In the genomic region with DNA sequence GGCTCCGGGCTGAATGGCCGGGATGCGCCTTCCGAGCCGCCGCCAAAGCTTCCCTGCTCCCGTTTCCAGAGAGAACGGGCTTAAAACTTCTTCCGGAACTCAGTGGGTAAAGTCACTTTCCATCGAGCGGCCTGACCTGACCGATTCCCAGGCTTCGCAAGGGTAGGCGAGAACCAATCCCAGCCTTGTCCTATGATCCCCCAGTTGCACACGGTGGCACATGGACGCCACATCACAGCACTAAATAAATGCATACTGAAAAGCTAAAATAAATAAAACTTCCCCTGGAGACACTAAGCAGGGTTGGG, we compare ENCODE assay signal across 8 mouse cellular contexts. TPM values are rescaled to one million over a fixed set of nuclear protein-coding genes. Genes with fewer than 3 reads are reported as not detected.
A peak's percentile ranks its signal among the peaks of the same experiment; 100 is the strongest.
DNase-seq lines count a peak whose midpoint lies in the region; ATAC-seq and TF ChIP-seq lines count a peak whose summit lies in the region.

No protein-coding gene starts in this region.

- peak overlapping the region; percentile 93 for H3K4me3 ChIP-seq in layer of hippocampus, adult 2 months
- peak overlapping the region; percentile 99 for H3K4me3 ChIP-seq in hindbrain, embryonic 15.5 days
- peak overlapping the region; percentile 41 for H3K4me3 ChIP-seq in myocyte

- H3K36me3 ChIP-seq in hindbrain, embryonic 15.5 days: peaks cover 13% of the 10 kb centered on the region
- H3K36me3 ChIP-seq in myocyte (ENCODE audit: control insufficient read depth, insufficient read depth): peaks cover 21% of the 10 kb centered on the region

- peaks cover 24% of the 10 kb centered on the region for H3K79me2 ChIP-seq in myocyte (ENCODE audit: control insufficient read depth, insufficient read depth)

- no peak for ATAC-seq in hindbrain, embryonic 15.5 days (ENCODE audit: low FRiP score, low read depth)

- no peak for DNase-seq in layer of hippocampus, adult 2 months (ENCODE audit: low spot score in 2 of 2)
- no peak for DNase-seq in layer of hippocampus, adult 9-11 months
- DNase-seq in brain, adult 2 months (ENCODE audit: low read depth, low spot score): peak; percentile 36
- DNase-seq in cerebellum, adult 9-10 months: no peak
- no peak for DNase-seq in adrenal gland, postnatal 4 days (ENCODE audit: low spot score in 2 of 2)
- no peak for DNase-seq in right cerebral cortex, adult 2 months (ENCODE audit: low spot score in 2 of 2)

- H3K4me1 ChIP-seq in hindbrain, embryonic 15.5 days (replicated peaks): peaks cover 15% of the 10 kb centered on the region

- peak overlapping the region; percentile 69 for H3K4me2 ChIP-seq in hindbrain, embryonic 15.5 days
- H3K4me2 ChIP-seq in myocyte (ENCODE audit: low read depth): peak overlapping the region; percentile 60

- no peak for TF ChIP-seq POLR2A in myocyte (IDR thresholded peaks at IDR 0.05; ENCODE audit: insufficient read length, low read depth)

- H3ac ChIP-seq in myocyte (ENCODE audit: control insufficient read depth, insufficient read length): peak overlapping the region; percentile 96

- WGBS in hindbrain, embryonic 15.5 days: under 1% methylated on average over 16 of the region's 16 CpGs

- H3K27ac ChIP-seq in layer of hippocampus, adult 2 months: peak overlapping the region; percentile 99
- H3K27ac ChIP-seq in hindbrain, embryonic 15.5 days (replicated peaks): peak overlapping the region; percentile 99

- H3K27me3 ChIP-seq in hindbrain, embryonic 15.5 days: no peaks in the 10 kb centered on the region
- no peaks in the 10 kb centered on the region for H3K27me3 ChIP-seq in myocyte (ENCODE audit: control insufficient read depth, insufficient read depth, insufficient read length)

- H3K9ac ChIP-seq in hindbrain, embryonic 15.5 days: peak overlapping the region; percentile 96

- no peak for TF ChIP-seq CTCF in layer of hippocampus, adult 2 months (conservative IDR thresholded peaks at IDR 0.05)

- H3K9me3 ChIP-seq in hindbrain, embryonic 15.5 days: no peaks in the 10 kb centered on the region

TF ChIP-seq in myocyte, 11 proteins besides CTCF, POLR2A, EP300 and RAD21:
- no peak for TF ChIP-seq E2F4 (IDR thresholded peaks at IDR 0.05; ENCODE audit: insufficient read depth)
- TF ChIP-seq REST (IDR thresholded peaks at IDR 0.05; ENCODE audit: insufficient read depth, insufficient read length): no peak
- TF ChIP-seq USF1 (IDR thresholded peaks at IDR 0.05; ENCODE audit: low read depth): no peak
- no peak for TF ChIP-seq MAX (IDR thresholded peaks at IDR 0.05; ENCODE audit: low read depth)
- TF ChIP-seq TCF12 (IDR thresholded peaks at IDR 0.05; ENCODE audit: insufficient read depth, poor library complexity, severe bottlenecking): no peak
- no peak for TF ChIP-seq CEBPB (IDR thresholded peaks at IDR 0.05; ENCODE audit: insufficient read depth, poor library complexity, severe bottlenecking)
- TF ChIP-seq TCF3 (IDR thresholded peaks at IDR 0.05; ENCODE audit: insufficient read length, low read depth): no peak
- no peak for TF ChIP-seq POLR2AphosphoS2 (IDR thresholded peaks at IDR 0.05; ENCODE audit: insufficient read length, low read depth)
- TF ChIP-seq SRF (IDR thresholded peaks at IDR 0.05; ENCODE audit: control insufficient read depth, insufficient read length, low read depth): no peak
- TF ChIP-seq MYOD1 (IDR thresholded peaks at IDR 0.05; ENCODE audit: control insufficient read depth in 1 of 3, insufficient read length in 2 of 3, low read depth in 2 of 3): no peak
- no peak for TF ChIP-seq MYOG (IDR thresholded peaks at IDR 0.05; ENCODE audit: control insufficient read depth in 1 of 3, insufficient read depth in 1 of 3, insufficient read length in 2 of 3, low read depth in 2 of 3)

RNA-seq across cellular contexts. Expression of gene Ttc14, which starts 0.8 kb away (rescaled TPM):
- total RNA-seq in layer of hippocampus, adult 2 months (2021): 100 to 1,000 TPM in 1 of 2 experiments, 10 to 100 TPM in 1; 80.7 to 101 TPM
- 68.3 and 69.9 TPM in 2 replicates for polyA plus RNA-seq in hindbrain, embryonic 15.5 days (2015; fragmentation: Nextera tagmentation; extraction: Ambion mirVana)
- polyA plus RNA-seq in myocyte (2012; fragmentation: generic; extraction: Trizol): 3.2 TPM
- total RNA-seq in adrenal gland, postnatal 4 days (2021): 10 to 100 TPM; 59.3 to 70.9 TPM

RNA-seq across cellular contexts. Expression of gene Ccdc39, which starts 43.6 kb away (rescaled TPM):
- total RNA-seq in layer of hippocampus, adult 2 months (2021): 10 to 100 TPM; 28.2 to 32.0 TPM
- 16.6 and 17.3 TPM in 2 replicates for polyA plus RNA-seq in hindbrain, embryonic 15.5 days (2015; fragmentation: Nextera tagmentation; extraction: Ambion mirVana)
- polyA plus RNA-seq in myocyte (2012; fragmentation: generic; extraction: Trizol): 0.20 TPM
- 1 to 10 TPM; 3.0 to 3.4 TPM for total RNA-seq in adrenal gland, postnatal 4 days (2021)

Comparison
In these comparisons a context has a peak if more than half of its experiments do, and no peak if none do; other contexts are left out.
1. H3K4me3 ChIP-seq: peak in every context shown above with its lines; median percentile 99 in hindbrain, embryonic 15.5 days; 93 in layer of hippocampus, adult 2 months; 41 in myocyte.
2. RNA of gene Ccdc39, which starts 43.6 kb away (total RNA-seq): 28.2 to 32.0 TPM in layer of hippocampus, adult 2 months; 3.0 to 3.4 TPM in adrenal gland, postnatal 4 days; every median in the first group is over 4 times any median in the second.